Mouse (Mus musculus): ENCODE data around the gene Rbm6. TPM values are rescaled to one million over a fixed set of nuclear protein-coding genes. Genes with fewer than 3 reads are reported as not detected.

Gene Rbm6
- polyA plus RNA-seq, 1 experiment from 2014 or later, result 51.3 TPM

- Histone ChIP-seq H3K9ac (ENCODE audit: low read depth, low read length) (peak overlapping the region; percentile 64), H3K27ac (ENCODE audit: low read depth, low read length) (no peak overlapping the region), H3K4me3 (ENCODE audit: low read depth, low read length) (peak overlapping the region; percentile 43), H3K9me3 (replicated peaks; ENCODE audit: control insufficient read depth, low read length) (no peaks in the 10 kb centered on the region), H3K36me3 (ENCODE audit: control insufficient read depth, insufficient read depth, low read length) (no peaks in the 10 kb centered on the region), H3K27me3 (ENCODE audit: control insufficient read depth, insufficient read depth, low read length) (no peaks in the 10 kb centered on the region; the same call in 1 of the 2 replicates), H3K4me1 (ENCODE audit: control insufficient read depth, insufficient read depth, low read length) (peaks cover 33% of the 10 kb centered on the region), H3K4me2 (peak overlapping the region; percentile 83)
- no peak for ATAC-seq (replicated peaks; ENCODE audit: insufficient number of reproducible peaks, low FRiP score, low TSS enrichment)
- 45% methylated on average over 31 of the region's 31 CpGs for WGBS (ENCODE audit: insufficient replicate concordance)
These were observed 34.1 kb upstream of the Rbm6 start for GRCm38 (mm10) chr9:107906967-107907800.

DNA sequence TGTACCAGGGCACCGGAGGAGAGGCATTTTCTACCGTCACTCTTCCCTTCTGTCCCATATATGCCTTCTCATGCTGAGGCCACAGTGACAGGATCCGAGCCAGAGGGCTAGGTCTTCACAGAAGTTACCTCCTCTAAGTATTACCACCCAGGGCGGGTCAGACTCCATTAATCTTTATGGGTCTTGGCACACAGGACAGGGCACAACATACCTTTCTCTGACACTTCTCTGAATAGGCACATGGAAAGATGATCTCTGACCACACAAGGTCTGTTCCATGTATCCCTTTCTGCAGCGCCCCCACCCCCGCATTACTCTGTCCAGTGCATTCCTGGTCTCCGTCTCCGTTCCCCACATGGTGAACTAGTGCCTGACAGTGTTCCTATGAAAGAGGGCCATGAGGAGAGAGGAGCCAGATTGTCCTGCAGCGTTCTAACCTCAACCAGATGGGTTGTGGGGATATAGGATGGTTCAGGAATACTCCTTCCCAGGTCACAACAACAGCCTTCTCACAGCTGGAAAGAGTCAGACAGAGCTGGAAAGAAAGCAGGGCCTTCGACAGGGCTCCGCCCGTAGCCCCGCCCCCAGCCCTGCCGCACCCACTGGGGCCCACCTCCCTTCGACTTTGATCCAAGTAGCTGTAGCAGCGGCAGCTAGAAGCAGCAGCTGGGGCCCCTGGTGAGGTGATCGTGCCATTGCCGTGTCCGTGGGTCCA, 33.4 kb upstream of the Rbm6 start, which contains the start of gene Mst1r:
Mst1r (plus strand) TSS at position 622 of the 715 bp plus-strand sequence.
- peak within 1 kb of the TSS; percentile 64 for H3K9ac ChIP-seq (ENCODE audit: low read depth, low read length)
- peak within 1 kb of the TSS; percentile 83 for H3K4me2 ChIP-seq
- peak within 1 kb of the TSS; percentile 43 for H3K4me3 ChIP-seq (ENCODE audit: low read depth, low read length)
- 16% methylated on average over 19 of the region's 19 CpGs for WGBS (ENCODE audit: insufficient replicate concordance)
- ATAC-seq (replicated peaks; ENCODE audit: insufficient number of reproducible peaks, low FRiP score, low TSS enrichment), result peak; percentile 59; the same call in 1 of the 2 replicates
- H3K9me3 ChIP-seq (replicated peaks; ENCODE audit: control insufficient read depth, low read length), result no peaks in the 10 kb centered on the region
- no peaks in the 10 kb centered on the region for H3K36me3 ChIP-seq (ENCODE audit: control insufficient read depth, insufficient read depth, low read length)
- H3K27ac ChIP-seq (ENCODE audit: low read depth, low read length), result no peak within 1 kb of the TSS
- peaks cover 5% of the 10 kb centered on the region for H3K27me3 ChIP-seq (ENCODE audit: control insufficient read depth, insufficient read depth, low read length)
- peaks cover 33% of the 10 kb centered on the region for H3K4me1 ChIP-seq (ENCODE audit: control insufficient read depth, insufficient read depth, low read length)

DNA sequence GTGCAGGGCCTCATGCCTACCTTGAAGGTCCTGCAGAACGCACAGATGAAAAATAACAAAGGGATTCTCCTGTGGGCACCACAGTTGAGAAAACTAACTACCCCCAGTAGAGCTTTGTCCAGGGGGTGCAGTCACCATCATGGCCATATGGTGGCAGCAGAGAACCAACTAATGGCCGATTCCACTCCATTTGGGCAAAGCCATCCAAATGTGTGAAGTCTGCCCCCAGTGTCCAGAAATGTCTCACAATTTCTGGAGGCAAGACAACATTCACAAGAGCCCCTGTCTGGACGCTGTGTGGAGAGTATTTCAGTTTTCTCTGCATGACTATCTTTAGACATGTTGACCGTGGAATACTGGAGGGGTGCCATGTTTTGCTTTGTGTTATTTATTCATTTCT, 31.7 kb upstream of the Rbm6 start:
- H3K9ac ChIP-seq (ENCODE audit: low read depth, low read length), result no peak overlapping the region
- no peak overlapping the region for H3K4me2 ChIP-seq
- no peak overlapping the region for H3K4me3 ChIP-seq (ENCODE audit: low read depth, low read length)
- peaks cover 21% of the 10 kb centered on the region for H3K27me3 ChIP-seq (ENCODE audit: control insufficient read depth, insufficient read depth, low read length)
- peaks cover 38% of the 10 kb centered on the region for H3K4me1 ChIP-seq (ENCODE audit: control insufficient read depth, insufficient read depth, low read length)
- H3K36me3 ChIP-seq (ENCODE audit: control insufficient read depth, insufficient read depth, low read length), result no peaks in the 10 kb centered on the region
- 5% methylated on average over 4 of the region's 4 CpGs for WGBS (ENCODE audit: insufficient replicate concordance)
- H3K9me3 ChIP-seq (replicated peaks; ENCODE audit: control insufficient read depth, low read length), result no peaks in the 10 kb centered on the region
- no peak overlapping the region for H3K27ac ChIP-seq (ENCODE audit: low read depth, low read length)
- ATAC-seq (replicated peaks; ENCODE audit: insufficient number of reproducible peaks, low FRiP score, low TSS enrichment), result 0 out of 2 replicates have a peak, but pooled peaks have one; percentile 32

DNA sequence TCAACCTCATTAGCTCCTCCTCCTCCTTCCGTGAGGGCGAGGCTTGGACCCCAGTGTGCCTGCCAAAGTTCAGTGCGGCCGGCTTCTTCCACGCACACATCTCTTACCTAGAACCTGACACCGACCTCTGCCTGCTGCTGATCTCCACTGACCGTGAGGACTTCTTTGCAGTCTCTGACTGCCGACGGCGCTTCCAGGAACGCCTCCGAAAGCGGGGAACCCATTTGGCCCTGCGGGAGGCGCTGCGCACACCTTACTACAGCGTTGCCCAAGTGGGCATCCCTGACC, 28.5 kb upstream of the Rbm6 start:
- Histone ChIP-seq H3K27ac (ENCODE audit: low read depth, low read length) (no peak overlapping the region), H3K4me1 (ENCODE audit: control insufficient read depth, insufficient read depth, low read length) (peaks cover 14% of the 10 kb centered on the region), H3K9me3 (replicated peaks; ENCODE audit: control insufficient read depth, low read length) (no peaks in the 10 kb centered on the region), H3K4me3 (ENCODE audit: low read depth, low read length) (peak overlapping the region; percentile 43; the same call in 1 of the 2 replicates), H3K4me2 (peak overlapping the region; percentile 78), H3K9ac (ENCODE audit: low read depth, low read length) (no peak overlapping the region), H3K27me3 (ENCODE audit: control insufficient read depth, insufficient read depth, low read length) (peaks cover 22% of the 10 kb centered on the region), H3K36me3 (ENCODE audit: control insufficient read depth, insufficient read depth, low read length) (no peaks in the 10 kb centered on the region)
- WGBS (ENCODE audit: insufficient replicate concordance), result 15% methylated on average over 17 of the region's 17 CpGs
- ATAC-seq (replicated peaks; ENCODE audit: insufficient number of reproducible peaks, low FRiP score, low TSS enrichment), result no peak

- Histone ChIP-seq H3K4me1 (ENCODE audit: control insufficient read depth, insufficient read depth, low read length) (peaks cover 9% of the 10 kb centered on the region), H3K36me3 (ENCODE audit: control insufficient read depth, insufficient read depth, low read length) (no peaks in the 10 kb centered on the region), H3K9ac (ENCODE audit: low read depth, low read length) (0 out of 2 replicates have a peak overlapping the region, but pooled peaks have one; percentile 36), H3K27me3 (ENCODE audit: control insufficient read depth, insufficient read depth, low read length) (peaks cover 22% of the 10 kb centered on the region), H3K27ac (ENCODE audit: low read depth, low read length) (no peak overlapping the region), H3K4me2 (peak overlapping the region; percentile 78), H3K9me3 (replicated peaks; ENCODE audit: control insufficient read depth, low read length) (no peaks in the 10 kb centered on the region), H3K4me3 (ENCODE audit: low read depth, low read length) (peak overlapping the region; percentile 43)
- ATAC-seq (replicated peaks; ENCODE audit: insufficient number of reproducible peaks, low FRiP score, low TSS enrichment), result no peak
- WGBS (ENCODE audit: insufficient replicate concordance), result 9% methylated on average over 44 of the region's 44 CpGs
These were observed 28.0 kb upstream of the Rbm6 start for GRCm38 (mm10) chr9:107900840-107901626.

GRCm38 (mm10) chr9:107899855-107900254, 26.8 kb upstream of the Rbm6 start:
- Histone ChIP-seq H3K9ac (ENCODE audit: low read depth, low read length) (no peak overlapping the region), H3K4me2 (no peak overlapping the region), H3K4me3 (ENCODE audit: low read depth, low read length) (no peak overlapping the region), H3K4me1 (ENCODE audit: control insufficient read depth, insufficient read depth, low read length) (peaks cover 5% of the 10 kb centered on the region; the same call in 1 of the 2 replicates), H3K27me3 (ENCODE audit: control insufficient read depth, insufficient read depth, low read length) (peaks cover 22% of the 10 kb centered on the region), H3K36me3 (ENCODE audit: control insufficient read depth, insufficient read depth, low read length) (no peaks in the 10 kb centered on the region), H3K27ac (ENCODE audit: low read depth, low read length) (no peak overlapping the region), H3K9me3 (replicated peaks; ENCODE audit: control insufficient read depth, low read length) (no peaks in the 10 kb centered on the region)
- WGBS (ENCODE audit: insufficient replicate concordance), result 70% methylated on average over 12 of the region's 12 CpGs
- ATAC-seq (replicated peaks; ENCODE audit: insufficient number of reproducible peaks, low FRiP score, low TSS enrichment), result no peak

DNA sequence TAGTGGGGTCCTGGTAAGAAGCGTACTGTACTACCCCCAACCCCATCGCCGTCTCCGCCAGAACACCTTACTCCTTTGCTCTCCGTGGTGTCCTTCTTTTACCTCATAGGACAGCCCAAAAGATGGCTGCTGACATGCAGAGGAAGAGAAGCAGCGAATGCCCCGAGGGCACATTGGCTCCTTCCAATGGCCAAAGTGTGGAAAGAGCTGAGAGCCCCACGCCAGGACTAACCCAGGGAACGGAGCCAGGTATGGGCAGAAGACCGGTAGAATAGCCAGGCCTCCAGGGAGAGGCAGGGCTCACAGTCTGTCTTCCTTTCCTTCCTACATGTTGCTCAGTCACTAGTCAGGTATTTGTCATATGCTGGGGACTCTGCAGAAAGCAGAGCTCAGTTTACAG, 25.5 kb upstream of the Rbm6 start:
- no peak overlapping the region for H3K4me2 ChIP-seq
- H3K4me1 ChIP-seq (ENCODE audit: control insufficient read depth, insufficient read depth, low read length), result 0 out of 2 replicates have a peak, but pooled peaks cover 4% of the 10 kb centered on the region
- peaks cover 22% of the 10 kb centered on the region for H3K27me3 ChIP-seq (ENCODE audit: control insufficient read depth, insufficient read depth, low read length)
- no peak overlapping the region for H3K9ac ChIP-seq (ENCODE audit: low read depth, low read length)
- WGBS (ENCODE audit: insufficient replicate concordance), result 80% methylated on average over 10 of the region's 10 CpGs
- H3K36me3 ChIP-seq (ENCODE audit: control insufficient read depth, insufficient read depth, low read length), result no peaks in the 10 kb centered on the region; the same call in 1 of the 2 replicates
- no peak overlapping the region for H3K27ac ChIP-seq (ENCODE audit: low read depth, low read length)
- H3K4me3 ChIP-seq (ENCODE audit: low read depth, low read length), result no peak overlapping the region
- no peak for ATAC-seq (replicated peaks; ENCODE audit: insufficient number of reproducible peaks, low FRiP score, low TSS enrichment)
- no peaks in the 10 kb centered on the region for H3K9me3 ChIP-seq (replicated peaks; ENCODE audit: control insufficient read depth, low read length)

- peaks cover 4% of the 10 kb centered on the region for H3K27me3 ChIP-seq (ENCODE audit: control insufficient read depth, insufficient read depth, low read length)
- H3K9ac ChIP-seq (ENCODE audit: low read depth, low read length), result no peak overlapping the region
- H3K4me3 ChIP-seq (ENCODE audit: low read depth, low read length), result no peak overlapping the region
- no peak for ATAC-seq (replicated peaks; ENCODE audit: insufficient number of reproducible peaks, low FRiP score, low TSS enrichment)
- no peak overlapping the region for H3K4me2 ChIP-seq
- H3K9me3 ChIP-seq (replicated peaks; ENCODE audit: control insufficient read depth, low read length), result no peaks in the 10 kb centered on the region
- 87% methylated on average over 1 of the region's 1 CpGs for WGBS (ENCODE audit: insufficient replicate concordance)
- H3K4me1 ChIP-seq (ENCODE audit: control insufficient read depth, insufficient read depth, low read length), result peaks cover 8% of the 10 kb centered on the region; the same call in 1 of the 2 replicates
- no peak overlapping the region for H3K27ac ChIP-seq (ENCODE audit: low read depth, low read length)
- H3K36me3 ChIP-seq (ENCODE audit: control insufficient read depth, insufficient read depth, low read length), result no peaks in the 10 kb centered on the region; the same call in 1 of the 2 replicates
These were observed 18.0 kb upstream of the Rbm6 start for GRCm38 (mm10) chr9:107891023-107891422.
